Mouse (Mus musculus) ES-Bruce4 (cell line): ENCODE measurements at regions not wholly inside any gene's neighbourhood (a gene's known extent, or its start where the extent isn't known, plus 50 kb on each side); places are given as distances from the start of the nearest gene placed in this dataset.

Experiments used
- CTCF ChIP-seq: IDR thresholded peaks from one replicate; pipeline ENCODE4 v1.8.1; 2011; ENCODE audit warnings: low read depth, low read length
- EP300 ChIP-seq: IDR thresholded peaks from 2 replicates; pipeline ENCODE4 v1.6.1; 2011; ENCODE audit warnings: low read depth, low read length; ENCODE audit not compliant: insufficient read depth
- POLR2A ChIP-seq: IDR thresholded peaks from one replicate; pipeline ENCODE4 v1.8.1; 2011; ENCODE audit warnings: low read length; ENCODE audit not compliant: insufficient read depth

DNA sequence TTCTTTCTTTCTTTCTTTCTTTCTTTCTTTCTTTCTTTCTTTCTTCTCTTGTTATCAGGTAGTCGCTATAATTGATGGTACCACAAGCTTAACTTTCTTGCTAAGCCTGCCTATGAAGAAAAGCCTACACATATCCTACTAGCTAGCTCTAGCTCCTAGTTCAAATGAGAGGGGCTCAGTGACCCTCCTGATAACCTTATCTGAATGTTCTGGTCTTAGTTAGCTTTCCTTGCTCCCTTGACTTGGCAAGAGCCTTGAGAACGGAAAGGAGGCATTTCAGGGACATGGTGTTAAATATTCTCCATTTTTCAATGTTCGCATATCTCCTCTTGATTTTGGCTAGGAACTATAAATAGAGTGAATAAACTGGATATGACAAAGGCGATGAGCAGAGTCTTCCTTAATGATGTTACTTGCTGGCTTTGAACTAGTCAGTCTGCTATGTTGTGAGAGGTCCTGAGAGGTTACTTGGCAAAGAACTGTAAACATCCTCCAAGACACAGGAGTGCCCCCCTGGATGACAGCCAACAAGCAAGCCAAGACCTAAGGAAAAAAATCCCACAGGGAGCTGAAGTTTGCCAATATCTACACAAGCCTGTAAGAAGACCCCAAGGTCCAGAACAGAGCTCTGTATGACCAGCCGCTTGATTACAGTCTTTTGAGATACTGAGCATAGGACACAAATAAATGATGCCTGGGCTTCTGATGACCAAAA lies 240.2 kb downstream of the Pros1 start:
- TF ChIP-seq CTCF (no peak), EP300 (no peak), POLR2A (no peak)
